Mouse (Mus musculus) kidney, adult 2 months (tissue): ENCODE results near the gene Gpc5.

Source experiments
- CTCF ChIP-seq: fragments of 200-500 bp; conservative IDR thresholded peaks from 2 replicates; pipeline ENCODE4 v1.5.1; 2011; ENCODE audit warnings: low read depth, mild to moderate bottlenecking, control low read depth, low read length, moderate library complexity, mixed read lengths; ENCODE audit not compliant: insufficient read depth, insufficient read length
- POLR2A ChIP-seq: fragments of 200-500 bp; IDR thresholded peaks from one replicate; pipeline ENCODE4 v1.6.1; 2011; ENCODE audit warnings: low read depth, low read length, control low read depth

GRCm38 (mm10) chr14:115581256-115581633, 489.2 kb downstream of the Gpc5 start:
- TF ChIP-seq CTCF (no peak), POLR2A (no peak)
